Comparison of ENCODE assay signal across 33 mouse cellular contexts in the genomic region with DNA sequence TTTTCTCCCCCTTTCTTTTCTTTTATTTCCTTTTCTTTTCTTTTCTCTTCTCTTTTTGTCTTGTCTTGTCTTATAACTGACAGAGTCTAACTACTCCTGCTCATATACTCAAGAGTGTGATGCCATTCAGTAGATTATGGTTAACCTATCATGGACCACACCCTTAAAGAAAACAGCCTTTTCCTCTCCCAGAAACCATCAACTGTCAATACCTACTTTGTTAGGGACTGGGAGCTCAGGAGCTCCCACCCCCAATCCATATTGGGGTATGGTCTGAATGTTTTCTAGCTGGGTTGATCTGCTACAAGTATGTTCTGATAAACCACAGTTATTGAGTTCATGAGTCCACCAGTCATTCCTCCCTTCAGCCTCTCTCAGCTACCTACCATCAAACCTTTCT.
"Had no signal": no experiment of that assay in that cellular context is flagged by ENCODE, and none has a peak within 500 bp of the region (broad histone marks: within the 10 kb centered on the region; RNA-seq: fewer than 3 reads in every experiment).

No protein-coding gene starts in this region.

- H3K27ac ChIP-seq: limb, embryonic 10.5 days; limb, embryonic 12.5 days; limb, embryonic 13.5 days; limb, embryonic 15.5 days; liver, embryonic 12.5 days; liver, embryonic 13.5 days; liver, embryonic 14.5 days; liver, embryonic 15.5 days; lung, embryonic 15.5 days; macrophage; midbrain, embryonic 10.5 days; midbrain, embryonic 12.5 days; midbrain, embryonic 13.5 days; midbrain, embryonic 15.5 days; neural tube, embryonic 12.5 days; neural tube, embryonic 13.5 days had no signal

- H3K27me3 ChIP-seq: limb, embryonic 12.5 days; limb, embryonic 13.5 days; limb, embryonic 15.5 days; liver, embryonic 12.5 days; liver, embryonic 13.5 days; liver, embryonic 15.5 days; lung, embryonic 15.5 days; megakaryocyte, embryonic 14.5 days; midbrain, embryonic 12.5 days; midbrain, embryonic 13.5 days; midbrain, embryonic 15.5 days; neural tube, embryonic 12.5 days; neural tube, embryonic 13.5 days had no signal

- H3K4me1 ChIP-seq: limb, embryonic 10.5 days; limb, embryonic 12.5 days; limb, embryonic 13.5 days; limb, embryonic 15.5 days; liver, embryonic 12.5 days; liver, embryonic 13.5 days; liver, embryonic 15.5 days; lung, embryonic 15.5 days; midbrain, embryonic 10.5 days; midbrain, embryonic 12.5 days; midbrain, embryonic 13.5 days; midbrain, embryonic 15.5 days; neural tube, embryonic 12.5 days; neural tube, embryonic 13.5 days had no signal

- H3K4me3 ChIP-seq: limb, embryonic 10.5 days; limb, embryonic 12.5 days; limb, embryonic 13.5 days; limb, embryonic 15.5 days; liver, embryonic 12.5 days; liver, embryonic 13.5 days; liver, embryonic 15.5 days; lung, embryonic 15.5 days; megakaryocyte, embryonic 14.5 days; midbrain, embryonic 10.5 days; midbrain, embryonic 12.5 days; midbrain, embryonic 13.5 days; midbrain, embryonic 15.5 days; myocyte; neural tube, embryonic 12.5 days; neural tube, embryonic 13.5 days had no signal

- H3K4me2 ChIP-seq: limb, embryonic 12.5 days; limb, embryonic 13.5 days; limb, embryonic 15.5 days; liver, embryonic 11.5 days; liver, embryonic 12.5 days; liver, embryonic 13.5 days; liver, embryonic 15.5 days; lung, embryonic 14.5 days; lung, embryonic 15.5 days; midbrain, embryonic 11.5 days; midbrain, embryonic 12.5 days; midbrain, embryonic 13.5 days; midbrain, embryonic 15.5 days; neural tube, embryonic 12.5 days; neural tube, embryonic 13.5 days had no signal

- DNase-seq: left cerebral cortex, postnatal 4 days; liver; liver, embryonic 13.5 days; liver, postnatal 0 days; lung, adult 18-20 months; lung, adult 2 months; lung, embryonic 14.5 days; lung, postnatal 10 days; lung, postnatal 14 days; lung, postnatal 36 days; lung, postnatal 4 days; midbrain, embryonic 14.5 days had no signal

- H3K9me3 ChIP-seq: limb, embryonic 10.5 days; limb, embryonic 12.5 days; limb, embryonic 13.5 days; limb, embryonic 15.5 days; liver, embryonic 12.5 days; liver, embryonic 13.5 days; liver, embryonic 15.5 days; lung, embryonic 15.5 days; megakaryocyte, embryonic 14.5 days; midbrain, embryonic 10.5 days; midbrain, embryonic 12.5 days; midbrain, embryonic 13.5 days; midbrain, embryonic 15.5 days; neural tube, embryonic 12.5 days; neural tube, embryonic 13.5 days had no signal

- ATAC-seq: liver, embryonic 12.5 days; liver, postnatal 0 days; lung, postnatal 0 days; midbrain, embryonic 13.5 days; midbrain, embryonic 15.5 days; midbrain, embryonic 16.5 days had no signal

- H3K9ac ChIP-seq: limb, embryonic 12.5 days; limb, embryonic 13.5 days; limb, embryonic 15.5 days; liver, embryonic 12.5 days; liver, embryonic 13.5 days; liver, embryonic 14.5 days; liver, embryonic 15.5 days; liver, postnatal 0 days; lung, embryonic 14.5 days; lung, embryonic 15.5 days; midbrain, embryonic 12.5 days; midbrain, embryonic 13.5 days; midbrain, embryonic 15.5 days; neural tube, embryonic 12.5 days; neural tube, embryonic 13.5 days had no signal

- H3K36me3 ChIP-seq: limb, embryonic 10.5 days; limb, embryonic 12.5 days; limb, embryonic 13.5 days; limb, embryonic 15.5 days; liver, embryonic 12.5 days; liver, embryonic 13.5 days; liver, embryonic 15.5 days; lung, embryonic 15.5 days; midbrain, embryonic 10.5 days; midbrain, embryonic 12.5 days; midbrain, embryonic 13.5 days; midbrain, embryonic 15.5 days; neural tube, embryonic 12.5 days; neural tube, embryonic 13.5 days had no signal
